Mouse (Mus musculus): ENCODE results near the gene 4921511C20Rik.

4921511C20Rik gene

GRCm38 (mm10) chrX:127393993-127394392, at the start of gene 4921511C20Rik:
Gene 4921511C20Rik, plus strand, starts transcription at chrX:127394293.
- DNase-seq = no peak

Data from kidney, postnatal 4 days (tissue).